Mouse (Mus musculus) testis, postnatal 14 days (tissue): ENCODE measurements at regions not wholly inside any gene's neighbourhood (a gene's known extent, or its start where the extent isn't known, plus 50 kb on each side); places are given as distances from the start of the nearest gene placed in this dataset.
"Not testable (repeated sequence)": the region's sequence is repeated elsewhere in the genome, so short reads cannot be mapped to it uniquely, and the experiment has no call there.

Experiments used
- DNase-seq: peaks from one replicate; pipeline ENCODE4 v3.0.0; 2021; ENCODE audit warnings: low spot score

- DNase-seq, result no peak
These were observed 490.6 kb upstream of the Sall1 start for GRCm38 (mm10) chr8:89534605-89535004.

- DNase-seq, result no peak
These were observed 481.1 kb upstream of the Sall1 start for GRCm38 (mm10) chr8:89525041-89525440.

GRCm38 (mm10) chr8:89523336-89523735 lies 479.4 kb upstream of the Sall1 start:
- no peak for DNase-seq

GRCm38 (mm10) chr8:89516602-89517001 lies 472.6 kb upstream of the Sall1 start:
- no peak for DNase-seq

- no peak for DNase-seq
These were observed 470.3 kb upstream of the Sall1 start for GRCm38 (mm10) chr8:89514270-89514669.

GRCm38 (mm10) chr8:89507639-89508038 lies 463.7 kb upstream of the Sall1 start:
- peak; percentile 7 for DNase-seq

GRCm38 (mm10) chr8:89503545-89504234 lies 459.7 kb upstream of the Sall1 start:
- DNase-seq, result no peak

- DNase-seq, result no peak
These were observed 459.1 kb upstream of the Sall1 start for GRCm38 (mm10) chr8:89503030-89503429.

- DNase-seq, result no peak
These were observed 457.8 kb upstream of the Sall1 start for GRCm38 (mm10) chr8:89501756-89502155.

GRCm38 (mm10) chr8:89499831-89500230 lies 455.9 kb upstream of the Sall1 start:
- DNase-seq, result no peak

GRCm38 (mm10) chr8:89498088-89498695 lies 454.2 kb upstream of the Sall1 start:
- DNase-seq, result no peak

GRCm38 (mm10) chr8:89492336-89492735 lies 448.4 kb upstream of the Sall1 start:
- no peak for DNase-seq

GRCm38 (mm10) chr8:89482481-89482880 lies 438.5 kb upstream of the Sall1 start:
- DNase-seq, result not testable (repeated sequence)

- no peak for DNase-seq
These were observed 433.0 kb upstream of the Sall1 start for GRCm38 (mm10) chr8:89476930-89477329.

- no peak for DNase-seq
These were observed 427.2 kb upstream of the Sall1 start for GRCm38 (mm10) chr8:89471116-89471515.

GRCm38 (mm10) chr8:89468782-89469220 lies 424.8 kb upstream of the Sall1 start:
- DNase-seq, result no peak

- DNase-seq, result no peak
These were observed 421.3 kb upstream of the Sall1 start for GRCm38 (mm10) chr8:89465211-89465753.

GRCm38 (mm10) chr8:89456517-89456916 lies 412.6 kb upstream of the Sall1 start:
- no peak for DNase-seq

GRCm38 (mm10) chr8:89455731-89456130 lies 411.8 kb upstream of the Sall1 start:
- DNase-seq, result no peak

GRCm38 (mm10) chr8:89454197-89454596 lies 410.2 kb upstream of the Sall1 start:
- DNase-seq, result no peak

- DNase-seq, result no peak
These were observed 409.8 kb upstream of the Sall1 start for GRCm38 (mm10) chr8:89453724-89454123.

- DNase-seq, result no peak
These were observed 400.5 kb upstream of the Sall1 start for GRCm38 (mm10) chr8:89444466-89444865.

- DNase-seq, result no peak
These were observed 395.3 kb upstream of the Sall1 start for GRCm38 (mm10) chr8:89439304-89439703.

GRCm38 (mm10) chr8:89426969-89427368 lies 383.0 kb upstream of the Sall1 start:
- DNase-seq, result no peak
